Mouse (Mus musculus): ENCODE data around the gene Mrpl42.

GRCm38 (mm10) chr10:95539260-95539659 is 37.5 kb upstream of the Mrpl42 start:
- TF ChIP-seq CTCF (IDR thresholded peaks at IDR 0.05; ENCODE audit: low read depth, low read length) (no peak), GATA2 (IDR thresholded peaks at IDR 0.05; ENCODE audit: borderline replicate concordance, low read depth, low read length) (no peak), TAL1 (conservative IDR thresholded peaks at IDR 0.05; ENCODE audit: low read depth, low read length) (no peak)
